Mouse (Mus musculus) hindbrain, embryonic 12.5 days (tissue): ENCODE data around the gene Dok4. TPM values are rescaled to one million over a fixed set of nuclear protein-coding genes. Genes with fewer than 3 reads are reported as not detected.
A peak's percentile ranks its signal among the peaks of the same experiment; 100 is the strongest.

Experiments used
- ATAC-seq: fragments of 200-750 bp; cut with Nextera tagmentation; 2 replicates; pipeline ENCODE4 v1.8.0; 2017; ENCODE audit warnings: moderate TSS enrichment; ENCODE audit not compliant: low FRiP score
- H3K27ac ChIP-seq: fragments of 300-500 bp; sonication (generic); 2 replicates; pipeline ENCODE4 v1.5.1; 2016; ENCODE audit warnings: mild to moderate bottlenecking
- H3K27me3 ChIP-seq: fragments of 300-500 bp; sonication (generic); 2 replicates; pipeline ENCODE4 v1.6.1; 2016; ENCODE audit warnings: mild to moderate bottlenecking
- H3K36me3 ChIP-seq: fragments of 300-500 bp; sonication (generic); 2 replicates; pipeline ENCODE4 v1.6.1; 2016; ENCODE audit warnings: mild to moderate bottlenecking
- H3K4me1 ChIP-seq: fragments of 300-500 bp; sonication (generic); 2 replicates; pipeline ENCODE4 v1.6.1; 2016
- H3K4me2 ChIP-seq: fragments of 300-500 bp; sonication (generic); replicated peaks from 2 replicates; pipeline ENCODE4 v1.6.1; 2016; ENCODE audit warnings: mild to moderate bottlenecking
- H3K4me3 ChIP-seq: fragments of 300-500 bp; sonication (generic); 2 replicates; pipeline ENCODE4 v1.5.1; 2016; ENCODE audit warnings: mild to moderate bottlenecking
- H3K9ac ChIP-seq: fragments of 300-500 bp; sonication (generic); 2 replicates; pipeline ENCODE4 v1.6.1; 2016; ENCODE audit warnings: mild to moderate bottlenecking, moderate library complexity
- H3K9me3 ChIP-seq: fragments of 300-500 bp; sonication (generic); replicated peaks from 2 replicates; pipeline ENCODE4 v1.6.1; 2016; ENCODE audit warnings: mild to moderate bottlenecking
- WGBS: fragments of 180-500 bp; shearing (Covaris S2); methylation state at CpG from one replicate; pipeline ENCODE4 v1.1.7; 2016; 5-methylcytosine and 5-hydroxymethylcytosine counted together
- polyA plus RNA-seq: library from polyadenylated mRNA; unstranded; fragments of >200 nt; fragmentation: Nextera tagmentation; extraction: Ambion mirVana; gene quantifications from 2 replicates; pipeline ENCODE4 v1.2.1, GENCODE M21; 2016

The Dok4 gene
- polyA plus RNA-seq, 1 experiment from 2014 or later = 29.9 TPM

- no peak for ATAC-seq
Observed at GRCm38 (mm10) chr8:94875096-94875870, 847 bp downstream of the Dok4 start.

DNA sequence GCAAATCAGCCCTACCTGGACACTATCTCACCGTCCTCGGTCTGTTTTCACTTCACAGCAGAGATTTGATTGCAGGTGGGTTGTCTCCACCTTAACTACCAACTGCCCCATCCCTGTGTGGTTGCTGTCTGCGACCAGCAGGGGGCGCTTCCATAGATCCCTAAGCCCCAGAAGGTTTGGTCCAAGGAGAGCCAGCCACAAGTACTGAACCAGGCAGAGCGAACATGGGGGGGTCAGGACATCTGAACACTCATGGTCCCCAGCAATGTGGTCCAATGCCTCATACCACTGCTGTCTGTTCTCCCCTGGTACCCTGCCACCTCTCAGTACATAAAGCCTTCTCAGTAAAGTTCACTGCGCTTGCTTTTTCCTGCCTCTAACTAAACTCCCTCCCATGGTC, 1.8 kb downstream of the Dok4 start:
- H3K4me2 ChIP-seq = peak overlapping the region; percentile 98
- no peak for ATAC-seq
- H3K27ac ChIP-seq = no peak overlapping the region
- WGBS = 13% methylated on average over 6 of the region's 6 CpGs
- no peaks in the 10 kb centered on the region for H3K36me3 ChIP-seq
- peaks cover 28% of the 10 kb centered on the region for H3K27me3 ChIP-seq
- H3K4me1 ChIP-seq = peaks cover 51% of the 10 kb centered on the region
- H3K9me3 ChIP-seq = no peaks in the 10 kb centered on the region
- peak overlapping the region; percentile 59; the same call in 1 of the 2 replicates for H3K4me3 ChIP-seq
- H3K9ac ChIP-seq = no peak overlapping the region

More at GRCm38 (mm10) chr8:94875096-94875870, 847 bp downstream of the Dok4 start:
- Histone ChIP-seq H3K27ac (no peak overlapping the region), H3K4me2 (peak overlapping the region; percentile 98), H3K27me3 (peaks cover 20% of the 10 kb centered on the region), H3K4me1 (peaks cover 42% of the 10 kb centered on the region), H3K4me3 (peak overlapping the region; percentile 59), H3K9ac (peak overlapping the region; percentile 71), H3K9me3 (no peaks in the 10 kb centered on the region), H3K36me3 (no peaks in the 10 kb centered on the region)
- 17% methylated on average over 17 of the region's 17 CpGs for WGBS

GRCm38 (mm10) chr8:94872576-94872975, 3.6 kb downstream of the Dok4 start:
- Histone ChIP-seq H3K27me3 (peaks cover 30% of the 10 kb centered on the region), H3K4me1 (peaks cover 62% of the 10 kb centered on the region), H3K9me3 (no peaks in the 10 kb centered on the region), H3K36me3 (0 out of 2 replicates have a peak, but pooled peaks cover 3% of the 10 kb centered on the region), H3K4me3 (no peak overlapping the region), H3K27ac (peak overlapping the region; percentile 60), H3K4me2 (no peak overlapping the region; the same call in 1 of the 2 replicates), H3K9ac (no peak overlapping the region)
- 76% methylated on average over 2 of the region's 2 CpGs for WGBS
- ATAC-seq = no peak

DNA sequence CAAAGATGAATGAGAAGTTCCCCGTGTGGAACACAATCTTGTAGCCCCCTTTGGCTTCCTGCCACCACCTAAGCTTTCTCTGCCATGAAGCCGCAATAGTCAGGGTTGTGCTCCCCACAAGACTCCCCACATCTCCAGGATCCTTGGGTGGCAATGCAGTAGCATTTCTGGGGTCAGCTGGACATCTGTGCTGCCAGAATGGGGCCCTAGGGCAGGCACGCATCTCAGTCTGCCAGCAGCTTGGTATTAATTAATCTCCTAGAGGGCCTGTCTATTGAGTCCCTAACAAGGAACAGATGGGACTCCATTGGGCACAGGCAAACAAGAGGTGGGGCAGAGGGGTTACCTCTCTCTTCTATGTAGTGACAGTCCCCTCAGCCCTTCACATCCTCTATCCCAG, 4.0 kb downstream of the Dok4 start:
- no peak overlapping the region; the same call in 1 of the 2 replicates for H3K4me2 ChIP-seq
- no peak for ATAC-seq
- H3K4me3 ChIP-seq = no peak overlapping the region
- H3K9ac ChIP-seq = no peak overlapping the region
- H3K9me3 ChIP-seq = no peaks in the 10 kb centered on the region
- H3K4me1 ChIP-seq = peaks cover 62% of the 10 kb centered on the region
- WGBS = 26% methylated on average over 3 of the region's 3 CpGs
- peaks cover 3% of the 10 kb centered on the region; the same call in 1 of the 2 replicates for H3K36me3 ChIP-seq
- H3K27ac ChIP-seq = peak overlapping the region; percentile 69
- peaks cover 30% of the 10 kb centered on the region for H3K27me3 ChIP-seq

GRCm38 (mm10) chr8:94871108-94871894, 4.8 kb downstream of the Dok4 start:
- no peaks in the 10 kb centered on the region for H3K9me3 ChIP-seq
- 17% methylated on average over 6 of the region's 7 CpGs for WGBS
- peak overlapping the region; percentile 78 for H3K4me2 ChIP-seq
- peak; percentile 73 for ATAC-seq
- peak overlapping the region; percentile 54 for H3K4me3 ChIP-seq
- H3K9ac ChIP-seq = peak overlapping the region; percentile 72
- H3K27ac ChIP-seq = peak overlapping the region; percentile 69
- H3K36me3 ChIP-seq = peaks cover 11% of the 10 kb centered on the region
- H3K27me3 ChIP-seq = peaks cover 30% of the 10 kb centered on the region
- peaks cover 58% of the 10 kb centered on the region for H3K4me1 ChIP-seq

- Histone ChIP-seq H3K9me3 (no peaks in the 10 kb centered on the region), H3K4me1 (peaks cover 53% of the 10 kb centered on the region), H3K4me2 (peak overlapping the region; percentile 78), H3K27me3 (peaks cover 30% of the 10 kb centered on the region), H3K27ac (peak overlapping the region; percentile 48; the same call in 1 of the 2 replicates), H3K9ac (peak overlapping the region; percentile 72), H3K36me3 (peaks cover 18% of the 10 kb centered on the region), H3K4me3 (peak overlapping the region; percentile 54)
- 4% methylated on average over 22 of the region's 22 CpGs for WGBS
- ATAC-seq = peak; percentile 64
Observed at GRCm38 (mm10) chr8:94870474-94871107, 5.5 kb downstream of the Dok4 start.

GRCm38 (mm10) chr8:94870003-94870402, 6.1 kb downstream of the Dok4 start:
- H3K4me2 ChIP-seq = peak overlapping the region; percentile 78
- no peak overlapping the region for H3K27ac ChIP-seq
- 10% methylated on average over 4 of the region's 4 CpGs for WGBS
- H3K4me3 ChIP-seq = peak overlapping the region; percentile 54
- no peak for ATAC-seq
- peak overlapping the region; percentile 72 for H3K9ac ChIP-seq
- peaks cover 24% of the 10 kb centered on the region for H3K36me3 ChIP-seq
- peaks cover 25% of the 10 kb centered on the region for H3K27me3 ChIP-seq
- no peaks in the 10 kb centered on the region for H3K9me3 ChIP-seq
- H3K4me1 ChIP-seq = peaks cover 47% of the 10 kb centered on the region

DNA sequence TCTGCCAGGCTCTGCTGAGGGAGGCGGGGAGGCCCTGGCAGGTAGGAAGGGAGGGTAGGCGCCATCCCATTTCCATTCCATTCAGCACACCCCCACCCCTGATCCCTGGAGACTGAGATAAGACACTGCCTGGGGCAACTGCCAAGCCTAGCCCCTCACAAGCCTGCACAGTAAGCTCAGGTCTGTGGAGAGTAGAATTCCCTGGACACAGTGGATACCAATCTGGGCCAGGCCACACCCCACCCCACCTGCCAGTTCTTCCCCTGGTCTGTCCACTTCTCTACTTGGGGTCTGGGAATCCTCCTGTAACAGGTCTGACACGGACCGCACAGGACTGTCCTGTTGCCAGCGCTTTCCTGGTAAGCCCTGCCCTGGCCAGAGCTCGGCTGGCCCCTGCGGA, 7.0 kb downstream of the Dok4 start:
- Histone ChIP-seq H3K9me3 (no peaks in the 10 kb centered on the region), H3K27ac (no peak overlapping the region; the same call in 1 of the 2 replicates)

DNA sequence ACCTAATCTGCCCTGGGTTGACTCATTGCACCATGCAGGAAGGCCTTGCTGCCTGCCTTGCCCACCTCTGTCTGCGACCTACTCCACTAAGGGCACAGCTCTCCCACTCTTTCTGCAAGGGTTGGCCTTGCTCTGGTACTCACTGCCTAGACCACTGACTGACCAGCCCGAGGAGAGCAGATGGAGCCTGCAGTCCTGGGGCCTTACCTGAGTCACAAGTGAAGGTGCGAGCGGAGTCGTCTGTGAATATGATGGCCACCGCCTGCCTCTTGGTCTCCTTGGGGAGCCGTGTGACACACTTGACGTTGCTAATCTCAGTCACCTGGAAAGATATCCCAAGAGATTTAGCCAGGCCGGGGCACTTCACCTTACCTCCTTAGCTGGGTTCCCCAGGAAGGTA, 9.2 kb downstream of the Dok4 start:
- WGBS = 88% methylated on average over 9 of the region's 9 CpGs
- H3K9me3 ChIP-seq = no peaks in the 10 kb centered on the region
- peaks cover 33% of the 10 kb centered on the region for H3K4me1 ChIP-seq
- H3K27me3 ChIP-seq = peaks cover 13% of the 10 kb centered on the region; the same call in 1 of the 2 replicates
- H3K4me3 ChIP-seq = no peak overlapping the region
- H3K27ac ChIP-seq = no peak overlapping the region
- no peak overlapping the region for H3K4me2 ChIP-seq
- peaks cover 51% of the 10 kb centered on the region for H3K36me3 ChIP-seq
- no peak overlapping the region for H3K9ac ChIP-seq
- no peak for ATAC-seq

More for the DNA sequence above, 7.0 kb downstream of the Dok4 start:
- peak overlapping the region; percentile 44 for H3K9ac ChIP-seq
- H3K4me1 ChIP-seq = peaks cover 40% of the 10 kb centered on the region
- peaks cover 33% of the 10 kb centered on the region for H3K36me3 ChIP-seq
- peak overlapping the region; percentile 78 for H3K4me2 ChIP-seq
- peaks cover 16% of the 10 kb centered on the region for H3K27me3 ChIP-seq
- H3K4me3 ChIP-seq = peak overlapping the region; percentile 54
- 54% methylated on average over 7 of the region's 7 CpGs for WGBS
- ATAC-seq = no peak

DNA sequence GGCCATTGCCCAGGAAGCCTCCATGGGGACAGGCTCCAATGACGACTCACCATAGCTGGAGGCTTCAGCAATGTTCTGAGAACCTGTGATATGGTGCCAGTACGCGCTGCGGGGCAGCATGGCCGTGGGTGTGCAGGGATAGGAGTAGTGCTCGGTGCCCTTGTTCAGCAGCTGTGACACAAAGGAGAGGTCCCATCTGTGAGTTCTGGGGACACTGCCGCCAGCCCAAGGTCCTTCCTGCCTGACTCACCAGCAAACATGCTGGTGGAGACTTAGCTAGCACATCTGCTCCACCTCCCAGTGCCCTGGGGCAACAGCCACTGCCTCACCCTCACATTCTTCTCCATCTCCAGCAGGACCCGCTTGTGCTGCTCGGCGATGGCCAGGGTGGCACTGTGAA, 10.8 kb downstream of the Dok4 start:
- Histone ChIP-seq H3K4me2 (no peak overlapping the region), H3K36me3 (peaks cover 66% of the 10 kb centered on the region), H3K9ac (no peak overlapping the region), H3K9me3 (no peaks in the 10 kb centered on the region), H3K27me3 (peaks cover 10% of the 10 kb centered on the region; the same call in 1 of the 2 replicates), H3K27ac (0 out of 2 replicates have a peak overlapping the region, but pooled peaks have one; percentile 1), H3K4me1 (peaks cover 20% of the 10 kb centered on the region), H3K4me3 (no peak overlapping the region)
- WGBS = 80% methylated on average over 10 of the region's 10 CpGs
- ATAC-seq = no peak

GRCm38 (mm10) chr8:94863897-94864673, 12.0 kb downstream of the Dok4 start:
- H3K36me3 ChIP-seq = peaks cover 70% of the 10 kb centered on the region
- H3K4me3 ChIP-seq = no peak overlapping the region
- 77% methylated on average over 10 of the region's 10 CpGs for WGBS
- H3K9me3 ChIP-seq = no peaks in the 10 kb centered on the region
- no peaks in the 10 kb centered on the region for H3K27me3 ChIP-seq
- no peak overlapping the region for H3K9ac ChIP-seq
- H3K4me2 ChIP-seq = no peak overlapping the region
- H3K27ac ChIP-seq = no peak overlapping the region
- H3K4me1 ChIP-seq = peaks cover 14% of the 10 kb centered on the region
- ATAC-seq = no peak
